Mouse (Mus musculus) lung, adult 2 months (tissue): ENCODE results near the gene Prr7.

ENCODE experiments used
- CTCF ChIP-seq: fragments of 200-500 bp; IDR thresholded peaks from 2 replicates; pipeline ENCODE4 v1.5.1; 2011; ENCODE audit warnings: mild to moderate bottlenecking, low read length, control low read depth; ENCODE audit not compliant: insufficient read depth
- POLR2A ChIP-seq: fragments of 200-500 bp; IDR thresholded peaks from 2 replicates; pipeline ENCODE4 v1.6.1; 2011; ENCODE audit warnings: low read depth, mild to moderate bottlenecking, control low read depth, low read length, borderline replicate concordance; ENCODE audit errors: extremely low read depth

GRCm38 (mm10) chr13:55462965-55463364 is 1.1 kb upstream of the Prr7 start:
- TF ChIP-seq CTCF = no peak
- TF ChIP-seq POLR2A = no peak
